Mouse (Mus musculus) megakaryocyte, embryonic 14.5 days (primary cell): ENCODE data around the gene Ptpre. TPM values are rescaled to one million over a fixed set of nuclear protein-coding genes. Genes with fewer than 3 reads are reported as not detected.

Source experiments
- H3K27me3 ChIP-seq: replicated peaks from 2 replicates; pipeline ENCODE3; 2012; ENCODE audit warnings: inconsistent platforms
- H3K36me3 ChIP-seq: replicated peaks from 2 replicates; pipeline ENCODE3; 2012; ENCODE audit warnings: low read length, inconsistent platforms, mixed read lengths
- H3K4me1 ChIP-seq: 2 replicates; pipeline ENCODE4 v1.6.1; 2012; ENCODE audit warnings: inconsistent platforms
- H3K4me3 ChIP-seq: replicated peaks from 2 replicates; pipeline ENCODE3; 2012; ENCODE audit warnings: moderate library complexity, mild to moderate bottlenecking, inconsistent platforms
- H3K9me3 ChIP-seq: 2 replicates; pipeline ENCODE4 v1.6.1; 2012; ENCODE audit warnings: inconsistent platforms
- FLI1 ChIP-seq: IDR thresholded peaks from 2 replicates; pipeline ENCODE4 v1.6.1; 2012; ENCODE audit warnings: low read length, inconsistent platforms, mixed read lengths
- GATA1 ChIP-seq: IDR thresholded peaks from 3 replicates; pipeline ENCODE4 v1.6.1; 2012; ENCODE audit warnings: mixed read lengths, low read length, inconsistent platforms, borderline replicate concordance
- polyA plus RNA-seq: library from polyadenylated mRNA; stranded (reverse); fragments of >175 nt; gene quantifications from 2 replicates; pipeline ENCODE4 v1.2.3, GENCODE M21; 2012; ENCODE audit warnings: low replicate concordance; ENCODE audit not compliant: insufficient read depth

Gene Ptpre
- polyA plus RNA-seq, 1 experiment: 7.7 TPM

DNA sequence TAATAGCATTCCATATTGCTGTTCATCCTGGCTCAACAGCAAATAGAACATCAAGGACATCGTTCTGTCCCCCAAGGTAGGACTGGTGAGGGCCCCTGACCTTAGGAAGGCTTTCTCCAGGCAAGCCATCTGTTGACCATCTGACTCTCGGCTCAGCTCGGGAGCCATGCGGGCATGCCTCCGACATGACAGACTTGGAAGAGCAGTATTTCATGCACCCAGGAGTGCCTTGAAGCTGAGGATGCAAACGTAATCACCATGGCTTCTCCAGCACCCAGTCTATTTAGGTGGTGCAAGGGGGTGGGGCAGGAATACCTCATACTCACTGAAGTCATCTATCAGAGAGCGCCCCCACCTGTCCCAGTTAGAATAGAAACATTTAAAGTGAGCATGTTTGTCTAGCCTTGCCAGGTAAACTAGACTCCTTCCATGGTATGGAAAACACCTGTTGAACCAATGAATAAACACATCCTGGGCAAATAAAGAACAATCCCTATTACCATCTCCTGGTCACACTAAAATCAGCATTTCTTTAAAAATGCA lies 95.5 kb downstream of the Ptpre start:
- no peaks in the 10 kb centered on the region for H3K27me3 ChIP-seq
- peaks cover 82% of the 10 kb centered on the region for H3K36me3 ChIP-seq
- H3K4me1 ChIP-seq: peaks cover 92% of the 10 kb centered on the region
- TF ChIP-seq GATA1: no peak
- TF ChIP-seq FLI1: no peak
- H3K9me3 ChIP-seq: no peaks in the 10 kb centered on the region
- H3K4me3 ChIP-seq: no peak overlapping the region

- TF ChIP-seq FLI1 (no peak), GATA1 (no peak)
- no peaks in the 10 kb centered on the region for H3K9me3 ChIP-seq
These were observed 97.8 kb downstream of the Ptpre start for GRCm38 (mm10) chr7:135634851-135635624.

DNA sequence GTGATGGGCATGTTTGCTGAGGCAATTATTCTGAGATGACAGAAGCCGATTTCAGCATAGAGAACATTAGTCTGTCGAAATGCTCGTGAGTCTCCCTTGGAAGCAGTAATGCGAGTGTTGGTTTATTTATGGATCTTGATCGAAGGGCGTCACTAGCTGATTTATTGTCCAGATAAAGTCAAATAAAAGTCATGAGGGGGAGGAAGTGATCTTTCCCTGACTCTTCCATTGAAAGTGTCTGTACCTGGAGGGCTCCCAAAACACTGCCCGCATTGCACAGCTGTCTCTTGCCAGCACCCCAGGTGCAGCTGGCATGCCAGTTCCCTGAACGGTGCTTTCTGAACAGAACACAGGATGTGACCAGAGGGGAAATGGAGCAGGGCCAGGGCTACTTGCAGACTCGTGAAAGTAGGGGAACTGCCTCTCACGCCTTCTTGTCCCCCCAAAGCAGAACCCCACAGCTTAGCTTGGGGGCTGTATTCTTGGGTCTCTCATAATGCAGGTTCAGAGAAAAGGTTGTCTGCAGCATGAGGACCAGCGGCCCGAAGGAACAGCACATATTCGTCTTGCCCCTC lies 100.2 kb downstream of the Ptpre start:
- no peaks in the 10 kb centered on the region for H3K9me3 ChIP-seq
- H3K36me3 ChIP-seq: peaks cover 83% of the 10 kb centered on the region
- H3K27me3 ChIP-seq: no peaks in the 10 kb centered on the region

More at GRCm38 (mm10) chr7:135634851-135635624, 97.8 kb downstream of the Ptpre start:
- peaks cover 73% of the 10 kb centered on the region for H3K36me3 ChIP-seq
- peaks cover 94% of the 10 kb centered on the region for H3K4me1 ChIP-seq
- no peak overlapping the region for H3K4me3 ChIP-seq
- no peaks in the 10 kb centered on the region for H3K27me3 ChIP-seq

GRCm38 (mm10) chr7:135639361-135639760 lies 102.1 kb downstream of the Ptpre start:
- peaks cover 97% of the 10 kb centered on the region for H3K4me1 ChIP-seq
- no peak overlapping the region for H3K4me3 ChIP-seq
- TF ChIP-seq FLI1: no peak
- TF ChIP-seq GATA1: no peak
- H3K9me3 ChIP-seq: no peaks in the 10 kb centered on the region
- no peaks in the 10 kb centered on the region for H3K27me3 ChIP-seq
- H3K36me3 ChIP-seq: peaks cover 84% of the 10 kb centered on the region

More for the DNA sequence above, 100.2 kb downstream of the Ptpre start:
- no peak overlapping the region for H3K4me3 ChIP-seq
- H3K4me1 ChIP-seq: peaks cover 99% of the 10 kb centered on the region
- no peak for TF ChIP-seq GATA1
- no peak for TF ChIP-seq FLI1

DNA sequence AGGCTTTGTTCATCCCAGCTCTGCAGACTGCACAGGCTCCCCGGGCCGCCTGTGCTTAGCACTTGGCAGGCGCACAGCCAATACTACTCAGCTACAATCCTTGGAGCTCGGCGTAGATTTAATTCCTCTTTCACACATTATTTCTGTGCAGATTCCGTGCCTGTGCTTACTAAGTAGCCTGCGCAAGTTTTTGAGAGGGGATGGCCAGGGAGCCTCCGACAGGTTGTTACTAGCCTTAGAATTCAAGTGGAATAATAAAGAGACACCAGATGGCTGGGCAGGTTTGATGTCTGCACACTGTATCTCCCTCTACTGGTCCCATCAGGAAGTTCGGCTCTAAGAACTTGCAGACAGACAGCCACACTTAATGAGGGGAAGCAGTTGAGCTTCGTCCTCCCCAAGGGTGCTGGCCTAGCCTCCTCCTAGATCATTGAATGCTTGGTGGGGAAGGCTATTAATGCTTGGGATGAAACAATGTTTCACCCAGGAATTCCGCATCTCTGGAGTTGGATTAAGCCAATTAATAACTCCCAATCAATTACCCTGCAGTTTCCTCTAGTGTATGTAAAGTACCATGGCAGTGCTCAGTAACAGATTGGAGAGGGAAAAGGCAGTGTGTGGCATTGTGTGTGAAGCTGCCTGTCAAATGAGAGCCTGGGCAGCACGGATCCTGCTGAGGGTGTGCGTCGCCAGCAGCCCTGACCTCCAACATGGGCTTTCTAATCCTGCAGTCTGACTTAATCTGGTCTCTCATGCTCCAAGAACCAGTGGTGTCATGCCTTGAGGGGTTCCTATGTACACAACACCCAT lies 104.6 kb downstream of the Ptpre start:
- H3K36me3 ChIP-seq: peaks cover 84% of the 10 kb centered on the region
- H3K4me3 ChIP-seq: no peak overlapping the region
- no peaks in the 10 kb centered on the region for H3K27me3 ChIP-seq
- TF ChIP-seq GATA1: no peak
- TF ChIP-seq FLI1: no peak
- peaks cover 86% of the 10 kb centered on the region for H3K4me1 ChIP-seq
- no peaks in the 10 kb centered on the region for H3K9me3 ChIP-seq

DNA sequence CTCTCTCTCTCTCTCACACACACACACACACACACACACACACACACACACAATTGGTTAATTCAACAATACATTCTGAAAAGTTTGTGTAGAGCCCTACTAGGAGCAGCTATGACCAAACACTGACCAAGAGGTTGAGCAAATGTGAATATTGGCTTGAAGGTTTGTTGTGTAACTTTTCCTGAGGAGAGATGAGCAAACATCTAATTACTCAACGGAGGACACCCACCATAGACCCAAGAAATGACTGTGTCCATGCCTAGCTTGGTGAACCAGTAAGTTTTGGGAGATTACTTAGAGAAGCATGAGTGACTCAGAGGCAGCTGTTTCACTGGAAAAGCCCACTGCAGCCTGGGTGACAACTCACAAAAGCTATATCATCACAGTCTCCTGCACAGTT lies 107.2 kb downstream of the Ptpre start:
- peaks cover 91% of the 10 kb centered on the region for H3K36me3 ChIP-seq
- TF ChIP-seq GATA1: no peak
- no peak for TF ChIP-seq FLI1
- peaks cover 8% of the 10 kb centered on the region; the same call in 1 of the 2 replicates for H3K9me3 ChIP-seq
- H3K27me3 ChIP-seq: no peaks in the 10 kb centered on the region
- no peak overlapping the region for H3K4me3 ChIP-seq
- peaks cover 83% of the 10 kb centered on the region for H3K4me1 ChIP-seq

- TF ChIP-seq GATA1: no peak
- no peak for TF ChIP-seq FLI1
- Histone ChIP-seq H3K4me1 (peaks cover 83% of the 10 kb centered on the region), H3K27me3 (no peaks in the 10 kb centered on the region)
These were observed 109.7 kb downstream of the Ptpre start for GRCm38 (mm10) chr7:135646976-135647375.

GRCm38 (mm10) chr7:135648821-135649220 lies 111.5 kb downstream of the Ptpre start:
- H3K27me3 ChIP-seq: no peaks in the 10 kb centered on the region
- no peak overlapping the region for H3K4me3 ChIP-seq
- peaks cover 8% of the 10 kb centered on the region; the same call in 1 of the 2 replicates for H3K9me3 ChIP-seq
- H3K36me3 ChIP-seq: peaks cover 100% of the 10 kb centered on the region
- no peak for TF ChIP-seq FLI1
- no peak for TF ChIP-seq GATA1
- H3K4me1 ChIP-seq: peaks cover 83% of the 10 kb centered on the region

More at GRCm38 (mm10) chr7:135646976-135647375, 109.7 kb downstream of the Ptpre start:
- H3K4me3 ChIP-seq: no peak overlapping the region
- peaks cover 100% of the 10 kb centered on the region for H3K36me3 ChIP-seq
- peaks cover 8% of the 10 kb centered on the region; the same call in 1 of the 2 replicates for H3K9me3 ChIP-seq

DNA sequence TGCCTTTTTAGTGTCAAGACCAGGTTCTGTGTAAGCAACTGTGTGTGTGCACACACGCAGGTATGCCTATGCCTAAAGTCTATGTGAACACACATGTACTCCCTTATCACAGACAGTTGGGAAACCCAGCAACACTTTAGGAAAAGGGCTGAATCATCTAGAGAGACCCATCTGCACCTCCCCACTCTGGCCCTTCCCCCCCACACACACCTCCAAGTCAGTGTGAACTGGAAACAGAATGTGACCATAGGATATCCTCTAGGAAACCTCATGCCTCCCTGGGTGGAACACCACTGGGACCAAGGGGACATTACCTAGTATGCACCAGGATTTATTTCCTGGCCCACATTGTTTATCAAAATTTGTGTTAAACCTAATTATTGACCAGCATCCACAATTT lies 112.0 kb downstream of the Ptpre start:
- Histone ChIP-seq H3K9me3 (peaks cover 8% of the 10 kb centered on the region; the same call in 1 of the 2 replicates), H3K4me1 (peaks cover 85% of the 10 kb centered on the region), H3K4me3 (peak overlapping the region; percentile 13), H3K36me3 (peaks cover 100% of the 10 kb centered on the region), H3K27me3 (no peaks in the 10 kb centered on the region)
- TF ChIP-seq FLI1 (no peak), GATA1 (no peak)
